15 mouse cellular contexts compared by ENCODE assay signal in genomic region chr9:77967584-77968163, GRCm38 (mm10). TPM values are rescaled to one million over a fixed set of nuclear protein-coding genes. Genes with fewer than 3 reads are reported as not detected.
DNase-seq lines count a peak whose midpoint lies in the region; ATAC-seq and TF ChIP-seq lines count a peak whose summit lies in the region.
"Had no signal": no experiment of that assay in that cellular context is flagged by ENCODE, and none has a peak within 500 bp of the region (broad histone marks: within the 10 kb centered on the region; RNA-seq: fewer than 3 reads in every experiment).

No protein-coding gene starts in this region.

- H3K4me3 ChIP-seq in heart, adult 2 months, result no peak overlapping the region
- no peak overlapping the region for H3K4me3 ChIP-seq in lung, postnatal 0 days (ENCODE audit: low read depth, low read length)
- H3K4me3 ChIP-seq in gastrocnemius, adult 2 months, result no peak overlapping the region
- H3K4me3 ChIP-seq: erythroblast, embryonic 14.5 days; heart, embryonic 13.5 days; kidney, embryonic 15.5 days; limb, embryonic 15.5 days; neural tube, embryonic 13.5 days had no signal

- H3K4me1 ChIP-seq in heart, adult 2 months (ENCODE audit: control insufficient read depth, insufficient read depth, low read length), result peaks cover 3% of the 10 kb centered on the region
- peaks cover 3% of the 10 kb centered on the region for H3K4me1 ChIP-seq in lung, postnatal 0 days (ENCODE audit: insufficient read depth, low read depth, low read length)

- peak overlapping the region; percentile 23; the same call in 1 of the 2 replicates for H3K27ac ChIP-seq in heart, adult 2 months
- peak overlapping the region; percentile 96 for H3K27ac ChIP-seq in lung, postnatal 0 days (ENCODE audit: low read length)
- no peak overlapping the region for H3K27ac ChIP-seq in gastrocnemius, adult 2 months
- H3K27ac ChIP-seq: heart, embryonic 13.5 days; kidney, embryonic 15.5 days; limb, embryonic 15.5 days; neural tube, embryonic 13.5 days had no signal

- no peak for TF ChIP-seq POLR2A in heart, adult 2 months (IDR thresholded peaks at IDR 0.05; ENCODE audit: insufficient read depth, low read depth, low read length)

- no peaks in the 10 kb centered on the region for H3K9me3 ChIP-seq in lung, postnatal 0 days (ENCODE audit: low read length)
- H3K9me3 ChIP-seq: heart, embryonic 13.5 days; kidney, embryonic 15.5 days; limb, embryonic 15.5 days; neural tube, embryonic 13.5 days had no signal

- TF ChIP-seq EP300 in heart, adult 2 months (IDR thresholded peaks at IDR 0.05; ENCODE audit: insufficient read depth, low read depth, low read length), result no peak
- TF ChIP-seq EP300 in lung, postnatal 0 days (IDR thresholded peaks at IDR 0.05), result no peak

- H3K4me2 ChIP-seq in lung, postnatal 0 days (replicated peaks; ENCODE audit: low read depth, low read length), result no peak overlapping the region
- H3K4me2 ChIP-seq: heart, embryonic 13.5 days; kidney, embryonic 15.5 days; limb, embryonic 15.5 days; neural tube, embryonic 13.5 days had no signal

- H3K79me2 ChIP-seq in heart, adult 2 months (replicated peaks; ENCODE audit: control insufficient read depth, insufficient read depth, low read length), result peaks cover 3% of the 10 kb centered on the region

- intact Hi-C loops in heart, adult 2 months (cut with DNase I), result loop anchor here (5.0 kb wide), 1 partner anchor 35 kb away; no protein-coding TSS in a partner anchor
- intact Hi-C loops in gastrocnemius, adult 2 months (cut with DNase I), result no loop called here

- no peak for TF ChIP-seq CTCF in heart, adult 2 months (IDR thresholded peaks at IDR 0.05)
- no peak for TF ChIP-seq CTCF in lung, postnatal 0 days (IDR thresholded peaks at IDR 0.05)
- TF ChIP-seq CTCF in gastrocnemius, adult 2 months (IDR thresholded peaks at IDR 0.05), result no peak

- no peaks in the 10 kb centered on the region for H3K27me3 ChIP-seq in heart, adult 2 months (ENCODE audit: control insufficient read depth, insufficient read depth, low read length)
- H3K27me3 ChIP-seq in lung, postnatal 0 days (replicated peaks; ENCODE audit: insufficient read depth, low read length), result no peaks in the 10 kb centered on the region
- H3K27me3 ChIP-seq: heart, embryonic 13.5 days; kidney, embryonic 15.5 days; limb, embryonic 15.5 days; neural tube, embryonic 13.5 days had no signal

- no peaks in the 10 kb centered on the region; the same call in 1 of the 2 replicates for H3K36me3 ChIP-seq in heart, adult 2 months (ENCODE audit: control insufficient read depth, insufficient read depth, low read length)
- no peaks in the 10 kb centered on the region for H3K36me3 ChIP-seq in lung, postnatal 0 days (ENCODE audit: insufficient read depth, low read length)
- H3K36me3 ChIP-seq: limb, embryonic 15.5 days had no signal

- DNase-seq in heart, adult 2 months, result no peak
- no peak for DNase-seq in heart, adult 18-20 months
- no peak for DNase-seq in lung, postnatal 0 days (ENCODE audit: low spot score)
- no peak for DNase-seq in lung, postnatal 14 days
- peak; percentile 66 to 68 for DNase-seq in frontal cortex, adult 2 months (ENCODE audit: extremely low spot score in 1 of 2, low spot score in 1 of 2)
- peak; percentile 51 to 83 for DNase-seq in right cerebral cortex, postnatal 10 days (ENCODE audit: low spot score in 2 of 2)
- DNase-seq in gastrocnemius, adult 2 months, result no peak
- no peak for DNase-seq in ovary, adult 18-20 months (ENCODE audit: low spot score)
- DNase-seq: midbrain, embryonic 14.5 days had no signal

- ATAC-seq in lung, postnatal 0 days, result no peak
- ATAC-seq: CD4-positive, CD25-positive, alpha-beta regulatory T cell, adult 4 months had no signal

- WGBS in heart, adult 2 months, result 79% methylated on average over 12 of the region's 12 CpGs
- 81% methylated on average over 12 of the region's 12 CpGs for WGBS in lung, postnatal 0 days

- no peak overlapping the region for H3K9ac ChIP-seq in heart, adult 2 months (ENCODE audit: low read depth, low read length)
- H3K9ac ChIP-seq in lung, postnatal 0 days (replicated peaks; ENCODE audit: low read depth), result no peak overlapping the region
- H3K9ac ChIP-seq: heart, embryonic 13.5 days; kidney, embryonic 15.5 days; limb, embryonic 15.5 days; neural tube, embryonic 13.5 days had no signal

RNA-seq across cellular contexts. Expression of gene Elovl5, which starts 50.5 kb away (rescaled TPM):
- 10 to 100 TPM; 34.0 to 37.5 TPM for total RNA-seq in heart, adult 2 months (2021)
- 35.9 and 50.2 TPM in 2 replicates for polyA plus RNA-seq in heart, adult 2 months (2012; rRNA removed)
- total RNA-seq in heart, adult 18-20 months (2021), result 10 to 100 TPM; 37.3 to 39.0 TPM
- 179 and 213 TPM in 2 replicates for polyA plus RNA-seq in lung, postnatal 0 days (2015; fragmentation: Nextera tagmentation; extraction: Ambion mirVana)
- polyA plus RNA-seq in frontal cortex, adult 2 months (2012; rRNA removed), result 97.3 and 105 TPM in 2 replicates
- total RNA-seq in gastrocnemius, adult 2 months (2021), result 10 to 100 TPM in 1 of 2 experiments, 1 to 10 TPM in 1; 8.7 to 14.3 TPM

Comparison
In these comparisons a context has a peak if more than half of its experiments do, and no peak if none do; other contexts are left out.
1. DNase-seq: peak in frontal cortex, adult 2 months (2 of 2) and right cerebral cortex, postnatal 10 days (2 of 2); none in heart, adult 2 months (0 of 2), heart, adult 18-20 months (0 of 2), lung, postnatal 0 days (single experiment), lung, postnatal 14 days (single experiment), gastrocnemius, adult 2 months (single experiment) and ovary, adult 18-20 months (single experiment).